Mouse (Mus musculus) heart, embryonic 13.5 days (tissue): ENCODE results near the gene Cdkl4. TPM values are rescaled to one million over a fixed set of nuclear protein-coding genes. Genes with fewer than 3 reads are reported as not detected.

Experiments used
- ATAC-seq: fragments of 200-750 bp; cut with Nextera tagmentation; 2 replicates; pipeline ENCODE4 v1.8.0; 2017; ENCODE audit warnings: moderate TSS enrichment; ENCODE audit not compliant: insufficient number of reproducible peaks, low FRiP score, low TSS enrichment; ENCODE audit errors: extremely low read depth
- H3K27ac ChIP-seq: fragments of 300-500 bp; sonication (generic); replicated peaks from 2 replicates; pipeline ENCODE4 v1.5.1; 2015; ENCODE audit warnings: moderate library complexity, mild to moderate bottlenecking, inconsistent platforms
- H3K27me3 ChIP-seq: fragments of 300-500 bp; sonication (generic); replicated peaks from 2 replicates; pipeline ENCODE4 v1.6.1; 2015; ENCODE audit warnings: mild to moderate bottlenecking, inconsistent platforms
- H3K36me3 ChIP-seq: fragments of 300-500 bp; sonication (generic); 2 replicates; pipeline ENCODE4 v1.6.1; 2015; ENCODE audit warnings: mild to moderate bottlenecking, inconsistent platforms
- H3K4me1 ChIP-seq: fragments of 300-500 bp; sonication (generic); 2 replicates; pipeline ENCODE4 v1.6.1; 2015; ENCODE audit warnings: inconsistent platforms
- H3K4me2 ChIP-seq: fragments of 300-500 bp; sonication (generic); 2 replicates; pipeline ENCODE4 v1.6.1; 2015; ENCODE audit warnings: inconsistent platforms, mild to moderate bottlenecking, moderate library complexity
- H3K4me3 ChIP-seq: fragments of 300-500 bp; sonication (generic); 2 replicates; pipeline ENCODE4 v1.5.1; 2015; ENCODE audit warnings: moderate library complexity, mild to moderate bottlenecking, inconsistent platforms
- H3K9ac ChIP-seq: fragments of 300-500 bp; sonication (generic); 2 replicates; pipeline ENCODE4 v1.6.1; 2015; ENCODE audit warnings: inconsistent platforms, mild to moderate bottlenecking, moderate library complexity
- H3K9me3 ChIP-seq: fragments of 300-500 bp; sonication (generic); 2 replicates; pipeline ENCODE4 v1.6.1; 2016; ENCODE audit warnings: inconsistent platforms
- WGBS: fragments of 180-500 bp; shearing (Covaris S2); methylation state at CpG from one replicate; pipeline ENCODE4 v1.1.7; 2015; ENCODE audit warnings: mixed read lengths; 5-methylcytosine and 5-hydroxymethylcytosine counted together
- polyA plus RNA-seq: library from polyadenylated mRNA; unstranded; fragments of >200 nt; fragmentation: Nextera tagmentation; extraction: Ambion mirVana; gene quantifications from 2 replicates; pipeline ENCODE4 v1.2.1, GENCODE M21; 2015

Gene Cdkl4
- polyA plus RNA-seq, 1 experiment from 2014 or later, result not detected

- 23% methylated on average over 8 of the region's 8 CpGs for WGBS
- Histone ChIP-seq H3K4me1 (peaks cover 12% of the 10 kb centered on the region), H3K36me3 (no peaks in the 10 kb centered on the region), H3K4me2 (0 out of 2 replicates have a peak overlapping the region, but pooled peaks have one; percentile 7), H3K27me3 (no peaks in the 10 kb centered on the region), H3K27ac (no peak overlapping the region), H3K9ac (no peak overlapping the region), H3K9me3 (peaks cover 3% of the 10 kb centered on the region; the same call in 1 of the 2 replicates), H3K4me3 (no peak overlapping the region)
- ATAC-seq, result no peak
Measured at GRCm38 (mm10) chr17:80513766-80514165, 63.8 kb downstream of the Cdkl4 start.

DNA sequence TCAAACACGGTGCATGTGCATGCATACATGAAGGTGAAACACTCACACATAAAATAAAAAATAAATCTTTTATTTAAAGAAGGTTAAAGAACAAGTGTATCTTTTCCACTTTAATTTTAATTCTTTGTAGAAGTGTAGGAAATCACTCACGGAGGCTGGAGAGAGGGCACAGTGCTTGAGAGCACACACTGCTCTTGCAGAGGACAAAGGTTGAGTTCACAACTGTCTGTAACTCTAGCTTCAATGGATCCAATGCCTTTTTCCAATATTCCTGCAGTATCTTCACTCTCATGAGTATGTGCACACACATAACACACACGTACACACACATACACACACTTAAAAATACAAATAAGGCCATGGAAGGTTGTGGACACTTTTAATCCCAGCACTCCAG is 67.2 kb downstream of the Cdkl4 start:
- Histone ChIP-seq H3K4me1 (peaks cover 8% of the 10 kb centered on the region), H3K9ac (no peak overlapping the region), H3K36me3 (no peaks in the 10 kb centered on the region), H3K27ac (no peak overlapping the region), H3K9me3 (peaks cover 3% of the 10 kb centered on the region; the same call in 1 of the 2 replicates), H3K4me3 (no peak overlapping the region), H3K4me2 (no peak overlapping the region), H3K27me3 (no peaks in the 10 kb centered on the region)
- 76% methylated on average over 3 of the region's 3 CpGs for WGBS
- ATAC-seq, result no peak

GRCm38 (mm10) chr17:80509494-80510458 is 67.8 kb downstream of the Cdkl4 start:
- H3K27me3 ChIP-seq, result no peaks in the 10 kb centered on the region
- no peak overlapping the region for H3K4me2 ChIP-seq
- no peak overlapping the region for H3K4me3 ChIP-seq
- H3K9me3 ChIP-seq, result peaks cover 3% of the 10 kb centered on the region; the same call in 1 of the 2 replicates
- ATAC-seq, result no peak
- no peak overlapping the region for H3K27ac ChIP-seq
- 34% methylated on average over 4 of the region's 4 CpGs for WGBS
- no peak overlapping the region for H3K9ac ChIP-seq
- H3K36me3 ChIP-seq, result no peaks in the 10 kb centered on the region
- peaks cover 8% of the 10 kb centered on the region for H3K4me1 ChIP-seq

DNA sequence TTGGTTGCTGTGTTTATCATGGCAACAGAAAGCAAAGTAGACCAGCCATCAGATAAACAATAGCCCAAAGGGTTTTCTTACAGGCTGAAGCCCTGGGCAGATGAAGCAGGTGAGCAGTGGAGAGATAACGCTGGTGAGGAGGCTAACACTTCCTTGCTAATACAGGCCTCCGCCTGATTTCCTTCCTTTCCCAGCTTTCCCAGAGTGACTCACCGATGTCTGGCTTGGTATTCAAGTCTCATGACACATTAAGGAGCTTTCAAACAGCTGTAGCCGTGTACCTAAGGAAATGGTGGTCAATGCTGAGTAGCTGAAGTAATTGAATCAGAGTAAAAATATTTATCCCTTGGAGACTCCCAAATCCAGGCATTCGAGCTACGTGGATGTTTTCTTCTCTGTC is 71.8 kb downstream of the Cdkl4 start:
- WGBS, result 73% methylated on average over 6 of the region's 6 CpGs
- ATAC-seq, result no peak
- Histone ChIP-seq H3K27ac (no peak overlapping the region), H3K27me3 (no peaks in the 10 kb centered on the region), H3K4me3 (no peak overlapping the region), H3K36me3 (no peaks in the 10 kb centered on the region), H3K4me1 (no peaks in the 10 kb centered on the region), H3K4me2 (no peak overlapping the region), H3K9ac (no peak overlapping the region), H3K9me3 (no peaks in the 10 kb centered on the region)

- no peak overlapping the region for H3K9ac ChIP-seq
- 64% methylated on average over 4 of the region's 4 CpGs for WGBS
Measured at GRCm38 (mm10) chr17:80505342-80505741, 72.3 kb downstream of the Cdkl4 start.

DNA sequence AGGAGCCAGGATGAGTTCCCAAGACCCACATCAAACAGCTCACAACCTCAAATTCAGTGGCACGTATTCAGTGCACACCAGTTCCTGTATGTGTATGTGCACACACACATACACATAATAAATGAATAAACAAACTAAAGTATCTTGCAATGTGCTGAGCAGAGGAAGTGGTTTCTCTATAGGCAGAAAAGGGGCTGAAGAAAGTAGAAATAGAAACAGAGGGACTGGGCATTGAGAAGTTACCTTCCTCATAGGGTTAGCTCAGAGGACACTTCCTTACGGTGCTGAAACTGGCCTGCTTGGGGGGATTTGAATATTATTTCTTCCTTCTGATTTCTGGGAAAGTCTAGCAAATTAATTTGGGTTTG is 75.8 kb downstream of the Cdkl4 start:
- Histone ChIP-seq H3K27me3 (no peaks in the 10 kb centered on the region), H3K9me3 (no peaks in the 10 kb centered on the region), H3K36me3 (no peaks in the 10 kb centered on the region), H3K4me2 (no peak overlapping the region), H3K9ac (no peak overlapping the region), H3K27ac (no peak overlapping the region), H3K4me3 (no peak overlapping the region), H3K4me1 (no peaks in the 10 kb centered on the region)
- ATAC-seq, result no peak
- WGBS, result 70% methylated on average over 2 of the region's 2 CpGs

More at GRCm38 (mm10) chr17:80505342-80505741, 72.3 kb downstream of the Cdkl4 start:
- Histone ChIP-seq H3K27ac (no peak overlapping the region), H3K4me1 (no peaks in the 10 kb centered on the region), H3K4me3 (no peak overlapping the region), H3K4me2 (no peak overlapping the region), H3K9me3 (no peaks in the 10 kb centered on the region), H3K36me3 (no peaks in the 10 kb centered on the region), H3K27me3 (no peaks in the 10 kb centered on the region)
- no peak for ATAC-seq

DNA sequence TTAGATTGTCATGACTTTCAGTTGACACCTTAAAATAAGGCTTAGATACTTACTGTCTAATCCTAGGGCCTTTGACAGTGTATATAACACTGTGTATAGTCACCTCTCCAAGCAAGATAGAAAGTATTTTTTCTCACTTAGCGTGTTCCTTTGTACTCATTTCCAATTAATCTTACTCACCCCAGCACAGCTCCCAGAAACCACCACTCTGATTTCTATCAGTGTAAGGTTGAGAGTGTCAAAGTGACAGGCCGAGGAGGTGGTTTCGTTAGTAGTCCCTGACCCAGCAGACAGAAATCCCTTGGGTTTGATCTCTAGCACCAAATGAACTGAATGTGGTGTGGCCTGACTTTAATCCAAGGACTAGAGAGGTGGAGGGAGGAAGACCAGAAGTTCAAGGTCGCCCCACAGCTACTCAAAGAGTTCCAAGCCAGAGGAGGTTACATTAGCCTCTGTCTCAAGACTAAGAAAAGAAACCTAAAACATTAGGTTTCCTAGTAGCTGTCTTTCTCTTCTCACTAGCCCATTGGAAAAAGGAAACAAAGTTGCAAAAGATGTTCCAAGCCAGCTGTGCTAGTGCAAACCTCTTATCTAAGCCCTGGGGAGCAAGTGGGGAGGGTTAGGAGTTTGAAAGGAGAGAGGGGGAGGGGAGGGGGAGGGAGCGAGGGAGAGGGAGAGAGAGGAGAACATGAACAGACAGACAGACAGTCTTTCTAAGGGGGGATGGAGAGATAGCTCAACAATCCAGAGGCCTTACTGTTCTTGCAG is 76.4 kb downstream of the Cdkl4 start:
- H3K36me3 ChIP-seq, result no peaks in the 10 kb centered on the region
- no peak overlapping the region for H3K27ac ChIP-seq
- no peak overlapping the region for H3K4me3 ChIP-seq
- no peak overlapping the region for H3K9ac ChIP-seq
- H3K4me1 ChIP-seq, result no peaks in the 10 kb centered on the region
- no peaks in the 10 kb centered on the region for H3K9me3 ChIP-seq
- no peak for ATAC-seq
- H3K4me2 ChIP-seq, result no peak overlapping the region
- WGBS, result 49% methylated on average over 5 of the region's 5 CpGs
- H3K27me3 ChIP-seq, result no peaks in the 10 kb centered on the region

DNA sequence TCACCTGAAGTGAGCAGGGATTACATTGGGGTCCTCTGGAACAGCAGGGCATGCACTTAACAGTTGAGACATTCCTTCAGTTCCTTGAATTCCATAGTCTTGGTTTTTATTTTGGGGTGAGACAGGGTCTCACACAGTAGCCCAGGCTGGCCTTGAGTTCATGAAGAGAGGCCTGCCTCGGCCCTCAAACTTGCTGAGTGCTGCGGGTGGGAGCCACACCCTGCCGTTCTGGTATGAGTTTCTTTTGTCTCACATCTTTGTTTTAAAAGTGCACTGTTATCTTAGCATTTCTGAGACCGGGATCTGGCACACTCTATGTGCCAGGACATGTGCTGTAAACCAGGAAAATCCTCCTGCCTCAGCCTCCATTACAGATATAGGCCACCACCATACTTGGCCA is 77.6 kb downstream of the Cdkl4 start:
- no peaks in the 10 kb centered on the region for H3K4me1 ChIP-seq
- no peaks in the 10 kb centered on the region for H3K9me3 ChIP-seq
- H3K4me3 ChIP-seq, result no peak overlapping the region
- no peak overlapping the region for H3K4me2 ChIP-seq
- H3K27ac ChIP-seq, result no peak overlapping the region
- H3K27me3 ChIP-seq, result no peaks in the 10 kb centered on the region
- ATAC-seq, result no peak
- H3K9ac ChIP-seq, result no peak overlapping the region
- 69% methylated on average over 4 of the region's 4 CpGs for WGBS
- no peaks in the 10 kb centered on the region for H3K36me3 ChIP-seq

DNA sequence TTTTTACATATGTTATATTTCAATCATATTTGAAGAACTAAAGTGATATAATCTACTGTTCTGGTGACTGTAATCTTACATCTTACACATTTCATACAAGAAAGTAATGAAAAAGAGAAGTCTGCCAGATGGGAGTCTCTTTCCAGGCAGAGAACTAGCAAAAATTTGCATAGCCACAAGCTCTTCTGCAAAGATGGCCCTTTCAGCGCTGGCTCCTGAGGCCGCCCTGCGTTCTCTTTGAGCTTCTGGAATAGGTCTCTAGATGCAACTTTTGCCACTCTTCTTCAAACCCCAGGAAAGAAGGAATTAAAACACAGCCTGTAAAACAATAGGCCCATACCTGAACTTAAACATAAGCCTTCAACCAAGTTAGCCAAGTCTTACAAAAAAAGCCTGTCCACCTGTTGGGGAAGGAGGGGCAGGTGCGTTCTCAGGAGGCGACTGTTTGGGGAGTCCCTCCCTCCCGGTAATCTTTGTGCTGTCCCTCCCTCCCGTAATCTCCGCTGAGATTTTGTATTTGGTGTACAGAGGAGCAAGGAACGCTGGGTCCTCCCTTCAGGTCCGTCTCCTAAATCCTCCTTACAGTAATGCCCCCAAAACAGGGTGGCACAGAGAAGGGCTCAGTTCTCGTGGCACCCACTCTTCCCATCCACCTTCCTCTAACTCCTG is 78.9 kb downstream of the Cdkl4 start:
- WGBS, result 62% methylated on average over 11 of the region's 11 CpGs
- ATAC-seq, result no peak
- Histone ChIP-seq H3K27ac (no peak overlapping the region), H3K4me2 (no peak overlapping the region), H3K9ac (no peak overlapping the region), H3K4me3 (no peak overlapping the region), H3K27me3 (no peaks in the 10 kb centered on the region), H3K4me1 (no peaks in the 10 kb centered on the region), H3K9me3 (0 out of 2 replicates have a peak, but pooled peaks cover 2% of the 10 kb centered on the region), H3K36me3 (no peaks in the 10 kb centered on the region)

- Histone ChIP-seq H3K9me3 (0 out of 2 replicates have a peak, but pooled peaks cover 3% of the 10 kb centered on the region), H3K27ac (no peak overlapping the region), H3K4me3 (no peak overlapping the region), H3K4me2 (no peak overlapping the region), H3K9ac (no peak overlapping the region), H3K4me1 (no peaks in the 10 kb centered on the region), H3K27me3 (no peaks in the 10 kb centered on the region), H3K36me3 (no peaks in the 10 kb centered on the region)
- 83% methylated on average over 9 of the region's 9 CpGs for WGBS
- no peak for ATAC-seq
Measured at GRCm38 (mm10) chr17:80497183-80497601, 80.4 kb downstream of the Cdkl4 start.

GRCm38 (mm10) chr17:80496607-80497170 is 80.9 kb downstream of the Cdkl4 start:
- Histone ChIP-seq H3K9ac (no peak overlapping the region), H3K4me2 (no peak overlapping the region), H3K9me3 (0 out of 2 replicates have a peak, but pooled peaks cover 3% of the 10 kb centered on the region), H3K36me3 (no peaks in the 10 kb centered on the region), H3K4me1 (no peaks in the 10 kb centered on the region), H3K27ac (no peak overlapping the region), H3K27me3 (no peaks in the 10 kb centered on the region), H3K4me3 (no peak overlapping the region)
- WGBS, result 80% methylated on average over 8 of the region's 8 CpGs
- no peak for ATAC-seq
